Mouse (Mus musculus): ENCODE data around the gene Kif18b. TPM values are rescaled to one million over a fixed set of nuclear protein-coding genes. Genes with fewer than 3 reads are reported as not detected.

The Kif18b gene
- under 1 TPM; 0.28 to 0.41 TPM for total RNA-seq (2021)

GRCm38 (mm10) chr11:102924557-102925350 lies at the start of gene Kif18b:
Gene Kif18b, minus strand, starts transcription at chr11:102925124.
- intact Hi-C loops (cut with DNase I) = no loop called here

GRCm38 (mm10) chr11:102972326-102972725 lies 47.4 kb upstream of the Kif18b start:
- DNase-seq (ENCODE audit: low spot score in 2 of 2) = no peak
- intact Hi-C loops (cut with DNase I) = no loop called here

More at GRCm38 (mm10) chr11:102924557-102925350, at the start of gene Kif18b:
- DNase-seq (ENCODE audit: low spot score in 2 of 2) = peak; percentile 92 to 96

GRCm38 (mm10) chr11:102971604-102972003 lies 46.7 kb upstream of the Kif18b start:
- peak in 1 of 2 experiments; percentile 51 for DNase-seq (ENCODE audit: low spot score in 2 of 2)

GRCm38 (mm10) chr11:102964547-102965091 lies 39.7 kb upstream of the Kif18b start:
- intact Hi-C loops (cut with DNase I) = no loop called here
- DNase-seq (ENCODE audit: low spot score in 2 of 2) = no peak

More at GRCm38 (mm10) chr11:102971604-102972003, 46.7 kb upstream of the Kif18b start:
- intact Hi-C loops (cut with DNase I) = no loop called here

- intact Hi-C loops (cut with DNase I) = no loop called here
- DNase-seq (ENCODE audit: low spot score in 2 of 2) = no peak
Observed at GRCm38 (mm10) chr11:102963855-102964546, 39.1 kb upstream of the Kif18b start.

- intact Hi-C loops (cut with DNase I) = no loop called here
- DNase-seq (ENCODE audit: low spot score in 2 of 2) = no peak
Observed at GRCm38 (mm10) chr11:102963246-102963854, 38.4 kb upstream of the Kif18b start.

- no peak for DNase-seq (ENCODE audit: low spot score in 2 of 2)
- intact Hi-C loops (cut with DNase I) = no loop called here
Observed at GRCm38 (mm10) chr11:102962861-102963245, 37.9 kb upstream of the Kif18b start.

GRCm38 (mm10) chr11:102961082-102961481 lies 36.2 kb upstream of the Kif18b start:
- DNase-seq (ENCODE audit: low spot score in 2 of 2) = no peak
- intact Hi-C loops (cut with DNase I) = no loop called here

- intact Hi-C loops (cut with DNase I) = no loop called here
Observed at GRCm38 (mm10) chr11:102958870-102959269, 33.9 kb upstream of the Kif18b start.

GRCm38 (mm10) chr11:102958431-102958830 lies 33.5 kb upstream of the Kif18b start:
- no peak for DNase-seq (ENCODE audit: low spot score in 2 of 2)
- intact Hi-C loops (cut with DNase I) = no loop called here

More at GRCm38 (mm10) chr11:102958870-102959269, 33.9 kb upstream of the Kif18b start:
- no peak for DNase-seq (ENCODE audit: low spot score in 2 of 2)

GRCm38 (mm10) chr11:102957692-102958091 lies 32.8 kb upstream of the Kif18b start:
- DNase-seq (ENCODE audit: low spot score in 2 of 2) = no peak
- intact Hi-C loops (cut with DNase I) = no loop called here

GRCm38 (mm10) chr11:102956962-102957614 lies 32.2 kb upstream of the Kif18b start:
- no peak for DNase-seq (ENCODE audit: low spot score in 2 of 2)
- intact Hi-C loops (cut with DNase I) = no loop called here

GRCm38 (mm10) chr11:102952922-102953321 lies 28.0 kb upstream of the Kif18b start:
- intact Hi-C loops (cut with DNase I) = no loop called here
- no peak for DNase-seq (ENCODE audit: low spot score in 2 of 2)

GRCm38 (mm10) chr11:102948043-102948961 lies 23.4 kb upstream of the Kif18b start:
- peak in 1 of 2 experiments; percentile 45 for DNase-seq (ENCODE audit: low spot score in 2 of 2)
- intact Hi-C loops (cut with DNase I) = loop anchor here (5.0 kb wide), 1 partner anchor 44 kb away; no protein-coding TSS in a partner anchor

- intact Hi-C loops (cut with DNase I) = loop anchor here (5.0 kb wide), 1 partner anchor 45 kb away; no protein-coding TSS in a partner anchor
- no peak for DNase-seq (ENCODE audit: low spot score in 2 of 2)
Observed at GRCm38 (mm10) chr11:102946992-102947343, 22.0 kb upstream of the Kif18b start.

GRCm38 (mm10) chr11:102946265-102946991 lies 21.5 kb upstream of the Kif18b start, which contains the start of gene C1ql1:
Gene C1ql1, minus strand, starts transcription at chr11:102946688.
- peak; percentile 43 to 50 for DNase-seq (ENCODE audit: low spot score in 2 of 2)
- intact Hi-C loops (cut with DNase I) = loop anchor here (5.0 kb wide), 1 partner anchor 46 kb away; no protein-coding TSS in a partner anchor

All from left cerebral cortex, postnatal 25 days (tissue).